Mouse (Mus musculus): ENCODE measurements around the gene Tprg.

GRCm38 (mm10) chr16:25424915-25425314 is 138.3 kb downstream of the Tprg start:
- TF ChIP-seq CTCF (IDR thresholded peaks at IDR 0.05; ENCODE audit: borderline replicate concordance, control insufficient read depth, extremely low read depth, insufficient read depth, low read length, poor library complexity) (no peak), POLR2A (IDR thresholded peaks at IDR 0.05; ENCODE audit: control insufficient read depth, extremely low read depth, insufficient read depth, low read length, poor library complexity) (no peak)
